Mouse (Mus musculus) inflammation-experienced regulatory T-cells, adult 6 months (primary cell): ENCODE results near the gene Cdk2ap1. TPM values are rescaled to one million over a fixed set of nuclear protein-coding genes. Genes with fewer than 3 reads are reported as not detected.
"Not testable (repeated sequence)": the region's sequence is repeated elsewhere in the genome, so short reads cannot be mapped to it uniquely, and the experiment has no call there.

ENCODE experiments used
- ATAC-seq: one replicate; pipeline ENCODE4 v1.8.0; 2017
- polyA plus RNA-seq, 3 experiments: library from polyadenylated mRNA; unstranded; fragments of 100-300 nt; shearing (Covaris generic); gene quantifications; one replicate each; pipeline ENCODE4 v1.2.1; 2017

The Cdk2ap1 gene
- polyA plus RNA-seq, 3 experiments from 2014 or later = 17.2 to 23.8 (median 19.9) TPM

GRCm38 (mm10) chr5:124351111-124351560 is 11.7 kb downstream of the Cdk2ap1 start:
- ATAC-seq = no peak

- ATAC-seq = no peak
These were observed 12.5 kb downstream of the Cdk2ap1 start for GRCm38 (mm10) chr5:124350350-124350749.

GRCm38 (mm10) chr5:124349196-124349595 is 13.7 kb downstream of the Cdk2ap1 start:
- no peak for ATAC-seq

- ATAC-seq = no peak
These were observed 20.0 kb downstream of the Cdk2ap1 start for GRCm38 (mm10) chr5:124342897-124343296.

- not testable (repeated sequence) for ATAC-seq
These were observed 21.0 kb downstream of the Cdk2ap1 start for GRCm38 (mm10) chr5:124341753-124342339.

- ATAC-seq = no peak
These were observed 24.1 kb downstream of the Cdk2ap1 start for GRCm38 (mm10) chr5:124338791-124339190.

- no peak for ATAC-seq
These were observed 25.0 kb downstream of the Cdk2ap1 start for GRCm38 (mm10) chr5:124337909-124338308.

GRCm38 (mm10) chr5:124337103-124337502 is 25.8 kb downstream of the Cdk2ap1 start:
- no peak for ATAC-seq

- no peak for ATAC-seq
These were observed 28.5 kb downstream of the Cdk2ap1 start for GRCm38 (mm10) chr5:124334392-124334791.

- ATAC-seq = no peak
These were observed 32.8 kb downstream of the Cdk2ap1 start for GRCm38 (mm10) chr5:124330086-124330485.

- peak; percentile 92 for ATAC-seq
These were observed 35.1 kb downstream of the Cdk2ap1 start, which contains the start of the genes Mphosph9 and 2810006K23Rik for GRCm38 (mm10) chr5:124327510-124328364. Mphosph9 (minus strand) TSS chr5:124327972. 2810006K23Rik (plus strand) TSS chr5:124328089.

GRCm38 (mm10) chr5:124326829-124327228 is 36.1 kb downstream of the Cdk2ap1 start:
- ATAC-seq = no peak

- ATAC-seq = no peak
These were observed 45.2 kb downstream of the Cdk2ap1 start for GRCm38 (mm10) chr5:124317648-124318047.

- ATAC-seq = no peak
These were observed 46.9 kb downstream of the Cdk2ap1 start for GRCm38 (mm10) chr5:124315941-124316340.

- ATAC-seq = no peak
These were observed 47.4 kb downstream of the Cdk2ap1 start for GRCm38 (mm10) chr5:124315498-124315897.

GRCm38 (mm10) chr5:124310091-124310490 is 52.8 kb downstream of the Cdk2ap1 start:
- no peak for ATAC-seq

- ATAC-seq = no peak
These were observed 53.7 kb downstream of the Cdk2ap1 start for GRCm38 (mm10) chr5:124309155-124309554.

GRCm38 (mm10) chr5:124302853-124303252 is 60.0 kb downstream of the Cdk2ap1 start:
- peak; percentile 50 for ATAC-seq

- ATAC-seq = no peak
These were observed 62.8 kb downstream of the Cdk2ap1 start for GRCm38 (mm10) chr5:124300132-124300531.

GRCm38 (mm10) chr5:124299307-124299706 is 63.6 kb downstream of the Cdk2ap1 start:
- not testable (repeated sequence) for ATAC-seq

- no peak for ATAC-seq
These were observed 66.4 kb downstream of the Cdk2ap1 start for GRCm38 (mm10) chr5:124296475-124296874.
